7 mouse cellular contexts compared by ENCODE assay signal in genomic region chr7:97453141-97453921, GRCm38 (mm10). TPM values are rescaled to one million over a fixed set of nuclear protein-coding genes. Genes with fewer than 3 reads are reported as not detected.
DNase-seq lines count a peak whose midpoint lies in the region; ATAC-seq and TF ChIP-seq lines count a peak whose summit lies in the region.

No protein-coding gene starts in this region.

- peak; percentile 16; the same call in 1 of the 2 replicates for ATAC-seq in forebrain, postnatal 0 days
- peak; percentile 87 for ATAC-seq in lung, postnatal 0 days

- peak overlapping the region; percentile 47 for H3K4me2 ChIP-seq in forebrain, postnatal 0 days (ENCODE audit: low read depth)
- peak overlapping the region; percentile 89 for H3K4me2 ChIP-seq in lung, postnatal 0 days (replicated peaks; ENCODE audit: low read depth, low read length)

- H3K9ac ChIP-seq in forebrain, postnatal 0 days, result no peak overlapping the region
- peak overlapping the region; percentile 29; the same call in 1 of the 2 replicates for H3K9ac ChIP-seq in lung, postnatal 0 days (replicated peaks; ENCODE audit: low read depth)

- peaks cover 17% of the 10 kb centered on the region for H3K27me3 ChIP-seq in E14TG2a.4 (ENCODE audit: insufficient read depth, low read length)
- H3K27me3 ChIP-seq in forebrain, postnatal 0 days (ENCODE audit: insufficient read depth, low read length), result no peaks in the 10 kb centered on the region
- H3K27me3 ChIP-seq in kidney, adult 2 months (replicated peaks; ENCODE audit: control insufficient read depth, insufficient read depth, low read length), result no peaks in the 10 kb centered on the region
- H3K27me3 ChIP-seq in lung, postnatal 0 days (replicated peaks; ENCODE audit: insufficient read depth, low read length), result no peaks in the 10 kb centered on the region

- intact Hi-C loops in left cerebral cortex, postnatal 14 days (cut with DNase I), result no loop called here

- H3K4me1 ChIP-seq in E14TG2a.4 (replicated peaks; ENCODE audit: low read depth, low read length), result peaks cover 12% of the 10 kb centered on the region
- H3K4me1 ChIP-seq in bone marrow, adult 2 months (ENCODE audit: control insufficient read depth, insufficient read depth, low read length), result peaks cover 3% of the 10 kb centered on the region; the same call in 1 of the 2 replicates
- H3K4me1 ChIP-seq in forebrain, postnatal 0 days (ENCODE audit: insufficient read depth), result no peaks in the 10 kb centered on the region
- peaks cover 9% of the 10 kb centered on the region; the same call in 1 of the 2 replicates for H3K4me1 ChIP-seq in kidney, adult 2 months (ENCODE audit: control insufficient read depth, insufficient read depth, low read length)
- H3K4me1 ChIP-seq in lung, postnatal 0 days (ENCODE audit: insufficient read depth, low read depth, low read length), result peaks cover 4% of the 10 kb centered on the region; the same call in 1 of the 2 replicates

- H3K4me3 ChIP-seq in E14TG2a.4 (replicated peaks; ENCODE audit: low read length), result peak overlapping the region; percentile 73
- peak overlapping the region; percentile 84 for H3K4me3 ChIP-seq in bone marrow, adult 2 months (replicated peaks; ENCODE audit: control insufficient read depth, low read depth, low read length)
- H3K4me3 ChIP-seq in forebrain, postnatal 0 days (ENCODE audit: low read depth, low read length), result peak overlapping the region; percentile 22
- H3K4me3 ChIP-seq in kidney, adult 2 months (ENCODE audit: insufficient read depth, low read depth, low read length), result peak overlapping the region; percentile 43
- H3K4me3 ChIP-seq in lung, postnatal 0 days (ENCODE audit: low read depth, low read length), result peak overlapping the region; percentile 45

- no peak for TF ChIP-seq EP300 in lung, postnatal 0 days (IDR thresholded peaks at IDR 0.05)

- H3K27ac ChIP-seq in bone marrow, adult 2 months (ENCODE audit: control insufficient read depth, insufficient read depth, low read depth, low read length, poor library complexity), result peak overlapping the region; percentile 87
- no peak overlapping the region for H3K27ac ChIP-seq in forebrain, postnatal 0 days (ENCODE audit: low read depth, low read length)
- no peak overlapping the region for H3K27ac ChIP-seq in kidney, adult 2 months (ENCODE audit: insufficient read depth, low read depth, low read length)
- H3K27ac ChIP-seq in lung, postnatal 0 days (ENCODE audit: low read length), result peak overlapping the region; percentile 72

- under 1% methylated on average over 27 of the region's 27 CpGs for WGBS in bone marrow, adult 2 months
- 5% methylated on average over 27 of the region's 27 CpGs for WGBS in forebrain, postnatal 0 days
- 2% methylated on average over 27 of the region's 27 CpGs for WGBS in kidney, adult 2 months
- 5% methylated on average over 27 of the region's 27 CpGs for WGBS in lung, postnatal 0 days

- DNase-seq in forebrain, postnatal 0 days, result no peak
- DNase-seq in kidney, adult 2 months, result peak; percentile 46
- DNase-seq in lung, postnatal 0 days (ENCODE audit: low spot score), result peak; percentile 81
- DNase-seq in retina, postnatal 1 day, result peak; percentile 28
- DNase-seq in left cerebral cortex, postnatal 14 days (ENCODE audit: low spot score in 2 of 2), result no peak

- no peaks in the 10 kb centered on the region for H3K36me3 ChIP-seq in E14TG2a.4 (ENCODE audit: insufficient read depth, low read length)
- H3K36me3 ChIP-seq in forebrain, postnatal 0 days (ENCODE audit: insufficient read depth), result no peaks in the 10 kb centered on the region
- H3K36me3 ChIP-seq in kidney, adult 2 months (ENCODE audit: control insufficient read depth, insufficient read depth, low read length), result no peaks in the 10 kb centered on the region
- H3K36me3 ChIP-seq in lung, postnatal 0 days (ENCODE audit: insufficient read depth, low read length), result no peaks in the 10 kb centered on the region

- TF ChIP-seq POLR2A in bone marrow, adult 2 months (IDR thresholded peaks at IDR 0.05; ENCODE audit: borderline replicate concordance, control insufficient read depth, low read depth, low read length), result peak; percentile 39; the same call in 1 of the 2 replicates
- TF ChIP-seq POLR2A in kidney, adult 2 months (IDR thresholded peaks at IDR 0.05; ENCODE audit: low read depth, low read length), result no peak

- peaks cover 4% of the 10 kb centered on the region; the same call in 1 of the 2 replicates for H3K9me3 ChIP-seq in E14TG2a.4 (ENCODE audit: low read length)
- H3K9me3 ChIP-seq in forebrain, postnatal 0 days (ENCODE audit: low read length), result no peaks in the 10 kb centered on the region
- no peaks in the 10 kb centered on the region for H3K9me3 ChIP-seq in lung, postnatal 0 days (ENCODE audit: low read length)

- no peak for TF ChIP-seq CTCF in E14TG2a.4 (conservative IDR thresholded peaks at IDR 0.05; ENCODE audit: low read length)
- TF ChIP-seq CTCF in bone marrow, adult 2 months (IDR thresholded peaks at IDR 0.05; ENCODE audit: control insufficient read depth, insufficient read depth, low read length), result no peak
- no peak for TF ChIP-seq CTCF in forebrain, postnatal 0 days (IDR thresholded peaks at IDR 0.05; ENCODE audit: low read depth)
- no peak for TF ChIP-seq CTCF in kidney, adult 2 months (conservative IDR thresholded peaks at IDR 0.05; ENCODE audit: insufficient read depth, insufficient read length, low read depth, low read length)
- TF ChIP-seq CTCF in lung, postnatal 0 days (IDR thresholded peaks at IDR 0.05), result 0 out of 2 replicates have a peak, but pooled peaks have one; percentile 1

RNA-seq across cellular contexts. Expression of gene Kctd14, which starts 2.2 kb away (rescaled TPM):
- polyA plus RNA-seq in bone marrow, adult 2 months (2011; ENCODE audit: insufficient read depth, insufficient read length, low replicate concordance, missing spikeins), result 12.6 and 13.5 TPM in 2 replicates
- 0.05 and 0.38 TPM in 2 replicates for total RNA-seq in forebrain, postnatal 0 days (2014; rRNA removed)
- polyA plus RNA-seq in forebrain, postnatal 0 days (2015; fragmentation: Nextera tagmentation; extraction: Ambion mirVana), result 1.8 and 1.9 TPM in 2 replicates
- 1.1 and 1.5 TPM in 2 replicates for polyA plus RNA-seq in kidney, adult 2 months (2012; rRNA removed)
- 4.8 and 6.7 TPM in 2 replicates for polyA plus RNA-seq in lung, postnatal 0 days (2015; fragmentation: Nextera tagmentation; extraction: Ambion mirVana)
- 1 to 10 TPM; 2.2 to 2.8 TPM for total RNA-seq in left cerebral cortex, postnatal 14 days (2021)

RNA-seq across cellular contexts. Expression of gene Ints4, which starts 27.4 kb away (rescaled TPM):
- 14.7 and 22.4 TPM in 2 replicates for polyA plus RNA-seq in bone marrow, adult 2 months (2011; ENCODE audit: insufficient read depth, insufficient read length, low replicate concordance, missing spikeins)
- total RNA-seq in forebrain, postnatal 0 days (2014; rRNA removed), result 30.0 and 36.0 TPM in 2 replicates
- 25.6 and 29.0 TPM in 2 replicates for polyA plus RNA-seq in forebrain, postnatal 0 days (2015; fragmentation: Nextera tagmentation; extraction: Ambion mirVana)
- 71.8 and 76.4 TPM in 2 replicates for polyA plus RNA-seq in kidney, adult 2 months (2012; rRNA removed)
- 19.8 and 21.2 TPM in 2 replicates for polyA plus RNA-seq in lung, postnatal 0 days (2015; fragmentation: Nextera tagmentation; extraction: Ambion mirVana)
- total RNA-seq in left cerebral cortex, postnatal 14 days (2021), result 10 to 100 TPM; 27.2 to 27.3 TPM

RNA-seq across cellular contexts. Expression of gene Thrsp, which starts 35.8 kb away (rescaled TPM):
- polyA plus RNA-seq in bone marrow, adult 2 months (2011; ENCODE audit: insufficient read depth, insufficient read length, low replicate concordance, missing spikeins), result 11.5 and 13.1 TPM in 2 replicates
- total RNA-seq in forebrain, postnatal 0 days (2014; rRNA removed), result 6.7 and 11.2 TPM in 2 replicates
- 8.6 and 11.7 TPM in 2 replicates for polyA plus RNA-seq in forebrain, postnatal 0 days (2015; fragmentation: Nextera tagmentation; extraction: Ambion mirVana)
- polyA plus RNA-seq in kidney, adult 2 months (2012; rRNA removed), result 225 and 246 TPM in 2 replicates
- 2.4 and 2.5 TPM in 2 replicates for polyA plus RNA-seq in lung, postnatal 0 days (2015; fragmentation: Nextera tagmentation; extraction: Ambion mirVana)
- 10 to 100 TPM; 10.0 to 15.1 TPM for total RNA-seq in left cerebral cortex, postnatal 14 days (2021)

RNA-seq across cellular contexts. Expression of gene Ndufc2, which starts 53.5 kb away (rescaled TPM):
- 34.6 and 53.4 TPM in 2 replicates for polyA plus RNA-seq in bone marrow, adult 2 months (2011; ENCODE audit: insufficient read depth, insufficient read length, low replicate concordance, missing spikeins)
- 384 and 445 TPM in 2 replicates for total RNA-seq in forebrain, postnatal 0 days (2014; rRNA removed)
- polyA plus RNA-seq in forebrain, postnatal 0 days (2015; fragmentation: Nextera tagmentation; extraction: Ambion mirVana), result 631 and 789 TPM in 2 replicates
- 300 and 389 TPM in 2 replicates for polyA plus RNA-seq in kidney, adult 2 months (2012; rRNA removed)
- polyA plus RNA-seq in lung, postnatal 0 days (2015; fragmentation: Nextera tagmentation; extraction: Ambion mirVana), result 461 and 535 TPM in 2 replicates
- 100 to 1,000 TPM; 242 to 265 TPM for total RNA-seq in left cerebral cortex, postnatal 14 days (2021)

Comparison
In these comparisons a context has a peak if more than half of its experiments do, and no peak if none do; other contexts are left out.
1. H3K4me3 ChIP-seq: peak in every context shown above with its lines; median percentile 84 in bone marrow, adult 2 months; 73 in E14TG2a.4; 45 in lung, postnatal 0 days; 43 in kidney, adult 2 months; 22 in forebrain, postnatal 0 days.
2. H3K27ac ChIP-seq: peak in bone marrow, adult 2 months (single experiment) and lung, postnatal 0 days (single experiment); none in forebrain, postnatal 0 days (single experiment) and kidney, adult 2 months (single experiment).
3. DNase-seq: peak in kidney, adult 2 months (single experiment), lung, postnatal 0 days (single experiment) and retina, postnatal 1 day (single experiment); none in forebrain, postnatal 0 days (single experiment) and left cerebral cortex, postnatal 14 days (0 of 2).
4. RNA of gene Thrsp, which starts 35.8 kb away (polyA plus RNA-seq): 225 to 246 TPM in kidney, adult 2 months; 11.5 to 13.1 TPM in bone marrow, adult 2 months, 8.6 to 11.7 TPM in forebrain, postnatal 0 days and 2.4 to 2.5 TPM in lung, postnatal 0 days; every median in the first group is over 10 times any median in the second.